Mouse (Mus musculus) kidney, adult 2 months (tissue): ENCODE results near the gene Sit1. TPM values are rescaled to one million over a fixed set of nuclear protein-coding genes. Genes with fewer than 3 reads are reported as not detected.
A peak's percentile ranks its signal among the peaks of the same experiment; 100 is the strongest.

Experiments
- DNase-seq: peaks from one replicate; pipeline ENCODE4 v3.0.0; 2021
- H3K27ac ChIP-seq: fragments of 200-500 bp; 2 replicates; pipeline ENCODE4 v1.5.1; 2012; ENCODE audit warnings: low read depth, low read length, control low read depth, inconsistent platforms; ENCODE audit not compliant: insufficient read depth
- H3K27me3 ChIP-seq: fragments of 200-500 bp; replicated peaks from 2 replicates; pipeline ENCODE4 v1.6.1; 2012; ENCODE audit warnings: mild to moderate bottlenecking, moderate library complexity, low read length, inconsistent platforms; ENCODE audit not compliant: control insufficient read depth, insufficient read depth
- H3K36me3 ChIP-seq: fragments of 200-500 bp; 2 replicates; pipeline ENCODE4 v1.6.1; 2012; ENCODE audit warnings: mild to moderate bottlenecking, moderate library complexity, low read length, inconsistent platforms; ENCODE audit not compliant: control insufficient read depth, insufficient read depth
- H3K4me1 ChIP-seq: fragments of 200-500 bp; 2 replicates; pipeline ENCODE4 v1.6.1; 2011; ENCODE audit warnings: low read length; ENCODE audit not compliant: control insufficient read depth, insufficient read depth
- H3K4me3 ChIP-seq: fragments of 200-500 bp; 2 replicates; pipeline ENCODE4 v1.5.1; 2011; ENCODE audit warnings: mild to moderate bottlenecking, low read depth, low read length, control low read depth; ENCODE audit not compliant: insufficient read depth
- CTCF ChIP-seq: fragments of 200-500 bp; conservative IDR thresholded peaks from 2 replicates; pipeline ENCODE4 v1.5.1; 2011; ENCODE audit warnings: low read depth, mild to moderate bottlenecking, control low read depth, low read length, moderate library complexity, mixed read lengths; ENCODE audit not compliant: insufficient read depth, insufficient read length
- POLR2A ChIP-seq: fragments of 200-500 bp; IDR thresholded peaks from one replicate; pipeline ENCODE4 v1.6.1; 2011; ENCODE audit warnings: low read depth, low read length, control low read depth
- WGBS: fragments of 180-500 bp; shearing (Covaris S2); methylation state at CpG from one replicate; pipeline ENCODE4 v1.1.7; 2018; 5-methylcytosine and 5-hydroxymethylcytosine counted together
- polyA plus RNA-seq: library from polyadenylated mRNA; depleted of rRNA; stranded (reverse); fragments of >200 nt; gene quantifications from 2 replicates; pipeline ENCODE4 v1.2.3, GENCODE M21; 2012

The Sit1 gene
- polyA plus RNA-seq, 1 experiment, result 1.4 TPM

- TF ChIP-seq CTCF (no peak), POLR2A (no peak)
- WGBS, result 9% methylated on average over 22 of the region's 22 CpGs
- H3K36me3 ChIP-seq, result no peaks in the 10 kb centered on the region
- DNase-seq, result no peak
- peak overlapping the region; percentile 60 for H3K4me3 ChIP-seq
- no peaks in the 10 kb centered on the region for H3K27me3 ChIP-seq
- peaks cover 21% of the 10 kb centered on the region for H3K4me1 ChIP-seq
- H3K27ac ChIP-seq, result no peak overlapping the region
These were observed 24.6 kb upstream of the Sit1 start for GRCm38 (mm10) chr4:43507938-43508665.

- Histone ChIP-seq H3K27ac (no peak within 1 kb of the TSS), H3K4me1 (peaks cover 21% of the 10 kb centered on the region), H3K4me3 (no peak within 1 kb of the TSS), H3K36me3 (no peaks in the 10 kb centered on the region), H3K27me3 (no peaks in the 10 kb centered on the region)
- no peak for TF ChIP-seq CTCF
- no peak for TF ChIP-seq POLR2A
- DNase-seq, result peak; percentile 40
- 60% methylated on average over 9 of the region's 9 CpGs for WGBS
These were observed 23.1 kb upstream of the Sit1 start, which contains the start of gene Car9 for GRCm38 (mm10) chr4:43506536-43507185. Car9 (plus strand) TSS chr4:43506966.

DNA sequence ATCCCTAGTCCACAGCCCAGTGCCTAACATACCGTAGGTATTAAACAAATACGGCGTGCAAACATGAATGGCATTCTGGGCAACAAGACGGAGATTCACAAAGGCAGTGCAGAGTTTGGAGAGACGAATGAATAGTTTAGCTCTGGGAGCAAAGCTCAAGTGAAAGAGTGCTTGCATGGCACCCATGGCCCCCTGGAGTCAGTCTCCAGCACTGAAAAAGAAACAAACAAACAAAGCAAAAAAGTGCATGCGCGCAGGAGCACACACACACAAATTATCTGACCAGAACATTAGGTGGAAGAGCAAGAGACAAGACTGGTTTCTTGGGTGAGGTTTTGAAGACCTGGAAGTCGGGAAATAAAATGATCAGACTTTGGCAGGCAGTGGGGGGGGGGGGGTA is 22.5 kb upstream of the Sit1 start:
- Histone ChIP-seq H3K27me3 (no peaks in the 10 kb centered on the region), H3K4me1 (peaks cover 21% of the 10 kb centered on the region), H3K36me3 (no peaks in the 10 kb centered on the region), H3K27ac (no peak overlapping the region), H3K4me3 (no peak overlapping the region)
- no peak for TF ChIP-seq POLR2A
- TF ChIP-seq CTCF, result no peak
- peak; percentile 40 for DNase-seq
- WGBS, result 66% methylated on average over 8 of the region's 8 CpGs

DNA sequence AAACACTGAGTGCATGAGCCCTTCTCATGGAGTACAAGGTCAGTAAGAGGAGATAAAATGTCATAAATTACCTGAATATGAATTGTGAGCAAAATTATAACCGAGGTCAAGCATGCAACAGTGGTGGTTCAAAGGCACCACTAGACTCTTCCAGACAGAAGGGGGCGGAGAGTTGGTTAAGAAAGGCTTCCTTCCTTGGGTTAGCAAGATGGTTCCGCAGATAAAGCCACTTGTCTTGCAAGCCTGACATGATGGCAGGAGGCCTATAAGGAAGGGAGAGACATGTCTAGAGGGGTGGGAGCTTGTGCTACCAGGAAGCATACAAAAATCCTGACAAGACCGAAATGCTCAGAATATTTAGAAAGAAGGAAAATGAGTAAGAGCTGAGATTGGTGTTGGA is 20.7 kb upstream of the Sit1 start:
- Histone ChIP-seq H3K27ac (peak overlapping the region; percentile 44; the same call in 1 of the 2 replicates), H3K4me1 (peaks cover 25% of the 10 kb centered on the region), H3K27me3 (no peaks in the 10 kb centered on the region), H3K4me3 (no peak overlapping the region), H3K36me3 (no peaks in the 10 kb centered on the region)
- DNase-seq, result no peak
- 75% methylated on average over 4 of the region's 4 CpGs for WGBS
- no peak for TF ChIP-seq POLR2A

DNA sequence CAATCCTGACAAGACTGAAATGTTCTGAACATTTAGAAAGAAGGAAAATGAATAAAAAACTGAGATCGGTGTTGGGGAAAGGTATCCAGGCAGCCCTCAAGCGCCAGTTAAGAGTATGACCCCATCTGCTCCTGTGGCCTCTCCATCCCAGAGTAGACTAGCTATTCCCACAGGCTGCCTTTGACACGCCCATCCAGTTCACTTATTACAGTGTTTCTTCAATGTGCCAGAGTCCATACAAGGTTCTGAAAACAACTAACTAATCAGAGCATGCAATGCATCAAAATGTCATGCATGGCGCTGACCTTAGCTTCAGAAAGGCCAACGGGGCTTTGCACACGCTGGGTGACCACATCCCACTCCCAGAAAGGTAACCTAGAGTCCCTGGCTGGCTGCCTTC is 20.0 kb upstream of the Sit1 start:
- TF ChIP-seq CTCF, result no peak
- TF ChIP-seq POLR2A, result no peak
- Histone ChIP-seq H3K36me3 (no peaks in the 10 kb centered on the region), H3K27ac (peak overlapping the region; percentile 74), H3K27me3 (no peaks in the 10 kb centered on the region), H3K4me1 (peaks cover 27% of the 10 kb centered on the region; the same call in 1 of the 2 replicates), H3K4me3 (no peak overlapping the region)
- DNase-seq, result peak; percentile 78
- WGBS, result 59% methylated on average over 6 of the region's 6 CpGs

GRCm38 (mm10) chr4:43503041-43503440 is 19.5 kb upstream of the Sit1 start:
- TF ChIP-seq POLR2A, result no peak
- TF ChIP-seq CTCF, result no peak
- Histone ChIP-seq H3K27ac (peak overlapping the region; percentile 74), H3K4me3 (no peak overlapping the region), H3K36me3 (no peaks in the 10 kb centered on the region), H3K4me1 (peaks cover 30% of the 10 kb centered on the region; the same call in 1 of the 2 replicates), H3K27me3 (no peaks in the 10 kb centered on the region)
- DNase-seq, result peak; percentile 93
- 54% methylated on average over 2 of the region's 2 CpGs for WGBS
